Mouse (Mus musculus) ovary, adult 18-20 months (tissue): ENCODE measurements around the gene 2210408I21Rik.

Source experiments
- DNase-seq: peaks from one replicate; pipeline ENCODE4 v3.0.0; 2022; ENCODE audit warnings: low spot score, mixed read lengths

2210408I21Rik gene

GRCm38 (mm10) chr13:77489938-77490651 is 354.8 kb downstream of the 2210408I21Rik start:
- DNase-seq, result no peak

DNA sequence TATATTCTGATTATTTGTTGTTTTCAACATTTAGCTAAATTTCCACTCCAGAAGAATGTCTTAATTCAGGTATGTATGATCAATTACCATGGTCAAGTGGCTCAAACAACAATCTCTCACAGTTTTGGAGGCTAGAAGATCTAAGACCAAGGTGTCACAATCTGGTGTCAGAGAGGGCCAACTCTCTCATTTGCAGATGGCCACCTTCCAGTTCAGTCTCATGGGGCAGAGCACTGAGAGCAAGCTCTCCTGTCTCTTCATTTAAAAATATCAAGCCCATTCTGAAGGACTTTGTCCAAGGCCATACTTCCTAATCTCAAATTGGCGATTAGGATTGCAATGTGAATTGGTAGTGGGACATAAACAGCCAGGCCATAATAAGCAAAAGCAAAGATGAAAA is 378.7 kb downstream of the 2210408I21Rik start:
- no peak for DNase-seq

DNA sequence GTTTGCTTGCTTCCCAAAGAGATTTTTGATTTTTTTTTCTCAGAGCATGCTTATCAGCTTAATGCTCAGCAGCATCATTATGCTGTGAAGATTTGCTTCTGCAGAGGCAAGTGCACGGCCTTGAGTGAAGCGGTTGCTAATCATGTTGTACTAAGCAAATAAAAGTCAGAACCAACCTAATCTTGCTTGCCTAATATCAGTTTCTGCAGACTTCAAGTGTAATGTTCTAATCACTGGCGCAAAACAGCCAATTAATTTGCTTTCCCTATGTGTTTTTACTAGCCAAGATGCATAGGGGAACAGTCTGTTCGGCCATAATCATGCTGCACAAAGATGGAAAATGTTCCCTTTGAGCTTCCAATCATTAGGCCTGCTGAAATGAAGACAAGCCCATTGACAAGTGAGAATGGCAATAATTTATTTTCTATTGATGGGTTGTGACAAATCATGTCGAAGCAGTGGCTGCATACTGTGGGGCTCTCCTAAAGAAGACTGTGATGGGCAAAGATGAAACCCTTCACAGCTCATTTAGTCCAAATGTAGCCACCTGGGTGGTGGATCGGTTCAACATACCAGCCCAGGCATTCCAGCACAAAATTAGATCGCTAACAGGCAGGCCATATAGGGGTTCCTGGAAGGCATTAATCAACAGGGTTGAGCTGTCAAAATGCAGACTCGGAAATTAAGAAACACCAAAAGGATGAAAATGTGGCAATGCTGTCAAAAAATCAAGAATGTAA is 393.8 kb downstream of the 2210408I21Rik start:
- DNase-seq, result no peak

DNA sequence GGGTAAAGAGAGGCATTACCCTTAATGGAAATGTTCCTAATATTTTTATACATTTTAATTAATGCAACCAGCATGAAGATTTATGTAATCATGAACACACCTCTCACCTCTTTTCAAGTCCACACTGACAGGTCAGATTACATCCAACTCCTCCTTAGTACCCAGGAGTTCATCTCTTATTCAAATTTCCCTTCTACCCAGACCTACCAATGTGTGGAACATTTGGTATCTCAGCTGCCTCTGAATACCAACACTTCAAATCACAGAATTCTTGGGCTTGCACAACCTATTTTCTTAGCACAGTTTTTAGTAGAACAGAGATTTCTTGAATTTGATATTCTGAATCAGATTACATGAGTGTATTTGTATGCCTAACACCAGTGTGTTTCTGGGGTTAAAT is 394.4 kb downstream of the 2210408I21Rik start:
- no peak for DNase-seq

- no peak for DNase-seq
Measured at GRCm38 (mm10) chr13:77537466-77537865, 402.1 kb downstream of the 2210408I21Rik start.

DNA sequence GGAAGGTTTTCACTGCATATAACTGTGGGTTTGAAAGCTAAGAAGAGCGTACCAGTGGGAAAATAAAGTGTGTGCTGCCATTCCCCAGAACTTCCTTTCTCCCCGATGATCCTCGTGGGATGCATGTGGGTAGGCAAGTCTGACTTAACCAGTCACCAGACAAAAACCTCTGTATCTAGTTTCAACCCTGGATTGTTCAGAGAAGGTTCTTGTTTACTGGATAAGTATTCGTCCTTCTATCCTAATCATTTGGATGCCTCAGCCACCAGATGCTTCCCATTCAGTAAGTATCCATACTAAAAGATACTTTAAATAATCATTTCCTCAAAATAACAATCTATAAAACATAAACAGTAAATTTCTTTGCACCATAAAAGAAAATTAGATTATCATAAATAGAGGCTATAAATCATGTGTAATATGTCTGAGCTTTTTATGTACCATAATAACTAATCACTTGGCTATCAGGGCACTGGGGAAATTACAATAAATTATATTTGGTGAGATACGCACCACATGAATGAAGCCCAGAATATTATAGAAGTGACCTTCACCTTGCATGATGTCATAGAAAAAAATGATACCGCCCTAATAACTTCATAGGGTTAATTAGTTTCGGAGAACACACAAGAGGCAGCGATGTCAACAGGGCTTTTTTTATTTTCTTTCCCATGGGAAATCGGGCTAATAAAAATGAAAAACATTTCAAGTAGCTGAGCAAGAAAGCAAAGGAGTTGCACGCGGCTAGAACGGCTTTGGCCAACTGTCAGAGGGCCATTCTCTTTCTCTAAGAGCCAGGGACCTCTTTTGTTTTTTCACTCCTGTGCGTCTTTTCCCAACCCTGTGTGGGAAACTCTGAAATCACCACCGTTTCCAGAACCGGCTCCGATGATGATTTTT is 412.4 kb downstream of the 2210408I21Rik start:
- DNase-seq, result no peak

- DNase-seq, result no peak
Measured at GRCm38 (mm10) chr13:77548386-77548695, 413.0 kb downstream of the 2210408I21Rik start.

GRCm38 (mm10) chr13:77548750-77549149 is 413.4 kb downstream of the 2210408I21Rik start:
- DNase-seq, result no peak

GRCm38 (mm10) chr13:77594011-77594410 is 458.7 kb downstream of the 2210408I21Rik start:
- peak; percentile 1 for DNase-seq

GRCm38 (mm10) chr13:77615346-77615745 is 480.0 kb downstream of the 2210408I21Rik start:
- no peak for DNase-seq
